Mouse (Mus musculus): Measurements from ENCODE around the gene Pcbp3.

GRCm38 (mm10) chr10:76732881-76733676 lies 228.6 kb downstream of the Pcbp3 start:
- TF ChIP-seq CTCF (conservative IDR thresholded peaks at IDR 0.05; ENCODE audit: insufficient read depth, insufficient read length, low read depth, low read length) (peak; percentile 50), POLR2A (IDR thresholded peaks at IDR 0.05; ENCODE audit: low read depth, low read length) (no peak)
